In genomic region chr8:128688679-128689078, GRCm38 (mm10) we compare ENCODE assay signal across 20 mouse cellular contexts. TPM values are rescaled to one million over a fixed set of nuclear protein-coding genes. Genes with fewer than 3 reads are reported as not detected.
DNase-seq lines count a peak whose midpoint lies in the region; ATAC-seq lines count a peak whose summit lies in the region.
"Had no signal": no experiment of that assay in that cellular context is flagged by ENCODE, and none has a peak within 500 bp of the region (broad histone marks: within the 10 kb centered on the region; RNA-seq: fewer than 3 reads in every experiment).

No protein-coding gene starts in this region.

- 50% methylated on average over 3 of the region's 3 CpGs for WGBS in heart, embryonic 16.5 days
- WGBS in liver, embryonic 11.5 days, result 33% methylated on average over 3 of the region's 3 CpGs
- 11% methylated on average over 3 of the region's 3 CpGs for WGBS in liver, embryonic 13.5 days (ENCODE audit: insufficient replicate concordance)
- WGBS in stomach, embryonic 14.5 days, result 59% methylated on average over 3 of the region's 3 CpGs
- WGBS in midbrain, embryonic 13.5 days, result 87% methylated on average over 3 of the region's 3 CpGs

- ATAC-seq in heart, embryonic 16.5 days (replicated peaks; ENCODE audit: extremely low read depth, insufficient read depth, low FRiP score), result no peak
- ATAC-seq in liver, embryonic 11.5 days (replicated peaks; ENCODE audit: low FRiP score), result peak; percentile 44
- peak; percentile 22 for ATAC-seq in liver, embryonic 13.5 days (ENCODE audit: low read depth)
- ATAC-seq in stomach, embryonic 14.5 days (ENCODE audit: insufficient number of reproducible peaks, insufficient read depth, low FRiP score, low read depth), result no peak
- ATAC-seq in midbrain, embryonic 13.5 days, result no peak
- ATAC-seq: activated CD4-positive, CD25-positive, alpha-beta regulatory T cell, adult 4 months; Patski had no signal

- DNase-seq in heart, postnatal 14 days, result no peak
- DNase-seq in liver, embryonic 11.5 days (ENCODE audit: low spot score), result no peak
- no peak for DNase-seq in liver
- DNase-seq in liver, embryonic 13.5 days, result no peak
- no peak for DNase-seq in cerebellum, postnatal 14 days
- DNase-seq: adrenal gland, postnatal 36 days; B cell, adult 2 months; cerebellum, adult 2 months; gastrocnemius, postnatal 36 days; layer of hippocampus, postnatal 36 days; midbrain, embryonic 14.5 days; right cerebral cortex, adult 18-20 months had no signal

- H3K4me2 ChIP-seq in heart, embryonic 16.5 days (ENCODE audit: low read depth, low read length), result peak overlapping the region; percentile 38; the same call in 1 of the 2 replicates
- peak overlapping the region; percentile 39 for H3K4me2 ChIP-seq in liver, embryonic 11.5 days
- H3K4me2 ChIP-seq in liver, embryonic 13.5 days, result peak overlapping the region; percentile 47
- H3K4me2 ChIP-seq in stomach, embryonic 14.5 days (replicated peaks; ENCODE audit: low read depth, low read length), result 0 out of 2 replicates have a peak overlapping the region, but pooled peaks have one; percentile 78
- H3K4me2 ChIP-seq in midbrain, embryonic 13.5 days (replicated peaks), result no peak overlapping the region

- no peaks in the 10 kb centered on the region for H3K9me3 ChIP-seq in heart, embryonic 16.5 days (replicated peaks; ENCODE audit: control insufficient read depth, low read length)
- no peaks in the 10 kb centered on the region for H3K9me3 ChIP-seq in liver, embryonic 11.5 days (ENCODE audit: control insufficient read depth, low read length)
- no peaks in the 10 kb centered on the region for H3K9me3 ChIP-seq in liver, embryonic 13.5 days (replicated peaks)
- no peaks in the 10 kb centered on the region for H3K9me3 ChIP-seq in stomach, embryonic 14.5 days (ENCODE audit: control insufficient read depth, low read depth, low read length)
- no peaks in the 10 kb centered on the region for H3K9me3 ChIP-seq in midbrain, embryonic 13.5 days
- H3K9me3 ChIP-seq: embryonic facial prominence, embryonic 12.5 days; forebrain, embryonic 10.5 days; kidney, embryonic 15.5 days had no signal

- no peak overlapping the region; the same call in 1 of the 2 replicates for H3K9ac ChIP-seq in heart, embryonic 16.5 days (ENCODE audit: low read length)
- no peak overlapping the region for H3K9ac ChIP-seq in liver, embryonic 11.5 days (ENCODE audit: low read depth, low read length)
- no peak overlapping the region for H3K9ac ChIP-seq in liver, embryonic 13.5 days
- H3K9ac ChIP-seq in stomach, embryonic 14.5 days (replicated peaks; ENCODE audit: low read depth, low read length), result no peak overlapping the region
- H3K9ac ChIP-seq in midbrain, embryonic 13.5 days (replicated peaks), result no peak overlapping the region
- H3K9ac ChIP-seq: embryonic facial prominence, embryonic 12.5 days had no signal

- H3K27ac ChIP-seq in heart, embryonic 16.5 days (ENCODE audit: low read length), result no peak overlapping the region
- no peak overlapping the region for H3K27ac ChIP-seq in liver, embryonic 11.5 days (ENCODE audit: low read depth, low read length)
- peak overlapping the region; percentile 67; the same call in 1 of the 2 replicates for H3K27ac ChIP-seq in liver, embryonic 13.5 days
- H3K27ac ChIP-seq in stomach, embryonic 14.5 days (ENCODE audit: low read length), result no peak overlapping the region
- no peak overlapping the region for H3K27ac ChIP-seq in midbrain, embryonic 13.5 days
- H3K27ac ChIP-seq: embryonic facial prominence, embryonic 12.5 days; forebrain, embryonic 10.5 days; kidney, embryonic 15.5 days had no signal

- no peaks in the 10 kb centered on the region for H3K27me3 ChIP-seq in heart, embryonic 16.5 days (ENCODE audit: control insufficient read depth, insufficient read depth, low read length)
- no peaks in the 10 kb centered on the region for H3K27me3 ChIP-seq in liver, embryonic 11.5 days (replicated peaks; ENCODE audit: control insufficient read depth, insufficient read depth, low read length)
- no peaks in the 10 kb centered on the region for H3K27me3 ChIP-seq in liver, embryonic 13.5 days
- no peaks in the 10 kb centered on the region for H3K27me3 ChIP-seq in stomach, embryonic 14.5 days (ENCODE audit: control insufficient read depth, insufficient read depth, low read length)
- H3K27me3 ChIP-seq in midbrain, embryonic 13.5 days, result no peaks in the 10 kb centered on the region
- H3K27me3 ChIP-seq: embryonic facial prominence, embryonic 12.5 days; kidney, embryonic 15.5 days; Patski had no signal

- peaks cover 29% of the 10 kb centered on the region for H3K4me1 ChIP-seq in heart, embryonic 16.5 days (ENCODE audit: control insufficient read depth, insufficient read depth, low read length)
- H3K4me1 ChIP-seq in liver, embryonic 11.5 days (replicated peaks; ENCODE audit: control insufficient read depth, insufficient read depth, low read length), result peaks cover 20% of the 10 kb centered on the region
- peaks cover 64% of the 10 kb centered on the region for H3K4me1 ChIP-seq in liver, embryonic 13.5 days (replicated peaks)
- H3K4me1 ChIP-seq in stomach, embryonic 14.5 days (ENCODE audit: control insufficient read depth, insufficient read depth, low read length), result peaks cover 10% of the 10 kb centered on the region; the same call in 1 of the 2 replicates
- peaks cover 31% of the 10 kb centered on the region for H3K4me1 ChIP-seq in midbrain, embryonic 13.5 days (replicated peaks)

- intact Hi-C loops in heart, postnatal 14 days (cut with DNase I), result no loop called here

- no peaks in the 10 kb centered on the region for H3K36me3 ChIP-seq in heart, embryonic 16.5 days (ENCODE audit: control insufficient read depth, insufficient read depth)
- no peaks in the 10 kb centered on the region for H3K36me3 ChIP-seq in liver, embryonic 11.5 days (ENCODE audit: control insufficient read depth, insufficient read depth, low read length)
- H3K36me3 ChIP-seq in liver, embryonic 13.5 days, result no peaks in the 10 kb centered on the region
- H3K36me3 ChIP-seq in stomach, embryonic 14.5 days (ENCODE audit: control insufficient read depth, insufficient read depth, low read length), result no peaks in the 10 kb centered on the region
- H3K36me3 ChIP-seq in midbrain, embryonic 13.5 days, result no peaks in the 10 kb centered on the region
- H3K36me3 ChIP-seq: embryonic facial prominence, embryonic 12.5 days; forebrain, embryonic 10.5 days; kidney, embryonic 15.5 days had no signal

- H3K4me3 ChIP-seq in heart, embryonic 16.5 days (ENCODE audit: low read length), result no peak overlapping the region
- peak overlapping the region; percentile 6; the same call in 1 of the 2 replicates for H3K4me3 ChIP-seq in liver, embryonic 11.5 days (ENCODE audit: low read depth, low read length)
- 0 out of 2 replicates have a peak overlapping the region, but pooled peaks have one; percentile 16 for H3K4me3 ChIP-seq in liver, embryonic 13.5 days (replicated peaks)
- no peak overlapping the region for H3K4me3 ChIP-seq in stomach, embryonic 14.5 days (ENCODE audit: low read depth, low read length)
- H3K4me3 ChIP-seq in midbrain, embryonic 13.5 days (replicated peaks), result no peak overlapping the region
- H3K4me3 ChIP-seq: embryonic facial prominence, embryonic 12.5 days had no signal

RNA-seq across cellular contexts. Expression of gene Itgb1, which starts 3.2 kb away (rescaled TPM):
- polyA plus RNA-seq in heart, embryonic 16.5 days (2015; fragmentation: Nextera tagmentation; extraction: Ambion mirVana), result 346 and 349 TPM in 2 replicates
- 100 to 1,000 TPM; 467 to 472 TPM for total RNA-seq in heart, postnatal 14 days (2021)
- 194 and 220 TPM in 2 replicates for polyA plus RNA-seq in liver, embryonic 11.5 days (2014; fragmentation: Nextera tagmentation; extraction: Ambion mirVana)
- polyA plus RNA-seq in liver, embryonic 13.5 days (2015; fragmentation: Nextera tagmentation; extraction: Ambion mirVana), result 81.4 and 102 TPM in 2 replicates
- 317 and 368 TPM in 2 replicates for polyA plus RNA-seq in stomach, embryonic 14.5 days (2014; fragmentation: Nextera tagmentation; extraction: Ambion mirVana)
- 79.3 and 86.3 TPM in 2 replicates for polyA plus RNA-seq in midbrain, embryonic 13.5 days (2015; fragmentation: Nextera tagmentation; extraction: Ambion mirVana)

Comparison
In these comparisons a context has a peak if more than half of its experiments do, and no peak if none do; other contexts are left out.
1. ATAC-seq: peak in liver, embryonic 11.5 days (single experiment) and liver, embryonic 13.5 days (single experiment); none in heart, embryonic 16.5 days (single experiment), stomach, embryonic 14.5 days (single experiment) and midbrain, embryonic 13.5 days (single experiment).
2. H3K4me3 ChIP-seq: peak in liver, embryonic 11.5 days (single experiment) and liver, embryonic 13.5 days (single experiment); none in heart, embryonic 16.5 days (single experiment), stomach, embryonic 14.5 days (single experiment) and midbrain, embryonic 13.5 days (single experiment).